In genomic region chr5:55293301-55293700, GRCm38 (mm10) we compare ENCODE assay signal across 11 mouse cellular contexts.
DNase-seq lines count a peak whose midpoint lies in the region; ATAC-seq and TF ChIP-seq lines count a peak whose summit lies in the region.
"Had no signal": no experiment of that assay in that cellular context is flagged by ENCODE, and none has a peak within 500 bp of the region (broad histone marks: within the 10 kb centered on the region; RNA-seq: fewer than 3 reads in every experiment).

No protein-coding gene starts in this region.

- H3K4me2 ChIP-seq in midbrain, postnatal 0 days (ENCODE audit: low read depth, low read length, poor library complexity, severe bottlenecking), result no peak overlapping the region
- H3K4me2 ChIP-seq: stomach, embryonic 15.5 days had no signal

- no peaks in the 10 kb centered on the region for H3K9me3 ChIP-seq in hindbrain, embryonic 10.5 days
- H3K9me3 ChIP-seq in midbrain, postnatal 0 days (ENCODE audit: low read length), result no peaks in the 10 kb centered on the region
- H3K9me3 ChIP-seq: stomach, embryonic 15.5 days had no signal

- no peak overlapping the region for H3K9ac ChIP-seq in midbrain, postnatal 0 days (replicated peaks; ENCODE audit: low read length, poor library complexity, severe bottlenecking)
- H3K9ac ChIP-seq: stomach, embryonic 15.5 days had no signal

- ATAC-seq in midbrain, postnatal 0 days (ENCODE audit: low FRiP score), result no peak
- no peak for ATAC-seq in CD4-positive, CD25-positive, alpha-beta regulatory T cell, adult 4 months

- no peak overlapping the region for H3K4me3 ChIP-seq in hindbrain, embryonic 10.5 days
- H3K4me3 ChIP-seq in midbrain, postnatal 0 days (ENCODE audit: low read depth, low read length), result no peak overlapping the region
- H3K4me3 ChIP-seq: stomach, embryonic 15.5 days had no signal

- H3K4me1 ChIP-seq in hindbrain, embryonic 10.5 days (replicated peaks), result no peaks in the 10 kb centered on the region
- no peaks in the 10 kb centered on the region for H3K4me1 ChIP-seq in midbrain, postnatal 0 days (ENCODE audit: insufficient read depth, low read length)
- H3K4me1 ChIP-seq: stomach, embryonic 15.5 days had no signal

- 65% methylated on average over 2 of the region's 2 CpGs for WGBS in hindbrain, embryonic 10.5 days
- WGBS in midbrain, postnatal 0 days, result 54% methylated on average over 2 of the region's 2 CpGs

- no peaks in the 10 kb centered on the region for H3K36me3 ChIP-seq in hindbrain, embryonic 10.5 days
- H3K36me3 ChIP-seq in midbrain, postnatal 0 days (ENCODE audit: insufficient read depth, low read length), result no peaks in the 10 kb centered on the region
- H3K36me3 ChIP-seq: stomach, embryonic 15.5 days had no signal

- peak; percentile 5 to 24 for DNase-seq in frontal cortex, postnatal 36 days (ENCODE audit: low spot score in 2 of 2)
- DNase-seq in frontal cortex, postnatal 10 days (ENCODE audit: low spot score in 2 of 2), result no peak
- DNase-seq in Muller cell, postnatal 12 days (ENCODE audit: inconsistent ontology term), result peak; percentile 25
- peak; percentile 3 for DNase-seq in hindbrain, embryonic 10.5 days (ENCODE audit: low spot score)
- DNase-seq in midbrain, postnatal 0 days (ENCODE audit: low spot score), result peak; percentile 64
- DNase-seq in thymus, postnatal 14 days, result no peak
- DNase-seq in gastrocnemius, adult 18-20 months (ENCODE audit: low spot score), result no peak
- DNase-seq: cerebellum, adult 8-10 months; lung, adult 18-20 months had no signal

- TF ChIP-seq CTCF in midbrain, postnatal 0 days (IDR thresholded peaks at IDR 0.05), result peak; percentile 69

- H3K27me3 ChIP-seq in hindbrain, embryonic 10.5 days (ENCODE audit: insufficient read depth, poor library complexity, severe bottlenecking), result no peaks in the 10 kb centered on the region
- no peaks in the 10 kb centered on the region for H3K27me3 ChIP-seq in midbrain, postnatal 0 days (ENCODE audit: insufficient read depth, low read length)
- H3K27me3 ChIP-seq: stomach, embryonic 15.5 days had no signal

- no peak overlapping the region for H3K27ac ChIP-seq in hindbrain, embryonic 10.5 days
- no peak overlapping the region for H3K27ac ChIP-seq in midbrain, postnatal 0 days (ENCODE audit: low read depth, low read length)
- H3K27ac ChIP-seq: stomach, embryonic 15.5 days had no signal

Comparison
In these comparisons a context has a peak if more than half of its experiments do, and no peak if none do; other contexts are left out.
1. DNase-seq: peak in frontal cortex, postnatal 36 days (2 of 2), Muller cell, postnatal 12 days (single experiment), hindbrain, embryonic 10.5 days (single experiment) and midbrain, postnatal 0 days (single experiment); none in frontal cortex, postnatal 10 days (0 of 2), thymus, postnatal 14 days (single experiment) and gastrocnemius, adult 18-20 months (single experiment).